Mouse (Mus musculus): ENCODE results near the gene Mmp8. TPM values are rescaled to one million over a fixed set of nuclear protein-coding genes. Genes with fewer than 3 reads are reported as not detected.
A peak's percentile ranks its signal among the peaks of the same experiment; 100 is the strongest.

Gene Mmp8
- polyA plus RNA-seq, 1 experiment, result not detected

- H3K4me1 ChIP-seq (ENCODE audit: control insufficient read depth, insufficient read depth, insufficient read length, low read length), result no peaks in the 10 kb centered on the region
- no peak within 1 kb of the TSS for H3K27ac ChIP-seq (replicated peaks; ENCODE audit: low read depth, low read length)
- H3K4me3 ChIP-seq (ENCODE audit: insufficient read depth, low read depth, low read length), result no peak within 1 kb of the TSS
Observed at GRCm38 (mm10) chr9:7571162-7571561, 12.9 kb downstream of the Mmp8 start, which contains the start of gene Mmp27. Mmp27 (plus strand) TSS chr9:7571396.

GRCm38 (mm10) chr9:7572188-7572587, 13.9 kb downstream of the Mmp8 start:
- no peak overlapping the region for H3K4me3 ChIP-seq (ENCODE audit: insufficient read depth, low read depth, low read length)
- H3K4me1 ChIP-seq (ENCODE audit: control insufficient read depth, insufficient read depth, insufficient read length, low read length), result no peaks in the 10 kb centered on the region
- H3K27ac ChIP-seq (replicated peaks; ENCODE audit: low read depth, low read length), result no peak overlapping the region; the same call in 1 of the 2 replicates

GRCm38 (mm10) chr9:7572663-7573308, 14.5 kb downstream of the Mmp8 start:
- H3K4me1 ChIP-seq (ENCODE audit: control insufficient read depth, insufficient read depth, insufficient read length, low read length), result no peaks in the 10 kb centered on the region
- no peak overlapping the region; the same call in 1 of the 2 replicates for H3K27ac ChIP-seq (replicated peaks; ENCODE audit: low read depth, low read length)
- H3K4me3 ChIP-seq (ENCODE audit: insufficient read depth, low read depth, low read length), result no peak overlapping the region

- Histone ChIP-seq H3K27ac (replicated peaks; ENCODE audit: low read depth, low read length) (no peak overlapping the region), H3K4me3 (ENCODE audit: insufficient read depth, low read depth, low read length) (no peak overlapping the region), H3K4me1 (ENCODE audit: control insufficient read depth, insufficient read depth, insufficient read length, low read length) (no peaks in the 10 kb centered on the region)
Observed at GRCm38 (mm10) chr9:7575526-7575925, 17.3 kb downstream of the Mmp8 start.

- H3K27ac ChIP-seq (replicated peaks; ENCODE audit: low read depth, low read length), result no peak overlapping the region
- no peak overlapping the region for H3K4me3 ChIP-seq (ENCODE audit: insufficient read depth, low read depth, low read length)
- no peaks in the 10 kb centered on the region for H3K4me1 ChIP-seq (ENCODE audit: control insufficient read depth, insufficient read depth, insufficient read length, low read length)
Observed at GRCm38 (mm10) chr9:7577371-7577770, 19.1 kb downstream of the Mmp8 start.

GRCm38 (mm10) chr9:7590063-7590462, 31.8 kb downstream of the Mmp8 start:
- no peak overlapping the region for H3K27ac ChIP-seq (replicated peaks; ENCODE audit: low read depth, low read length)
- H3K4me3 ChIP-seq (ENCODE audit: insufficient read depth, low read depth, low read length), result no peak overlapping the region
- no peaks in the 10 kb centered on the region for H3K4me1 ChIP-seq (ENCODE audit: control insufficient read depth, insufficient read depth, insufficient read length, low read length)

- no peak overlapping the region for H3K4me3 ChIP-seq (ENCODE audit: insufficient read depth, low read depth, low read length)
- no peaks in the 10 kb centered on the region for H3K4me1 ChIP-seq (ENCODE audit: control insufficient read depth, insufficient read depth, insufficient read length, low read length)
- H3K27ac ChIP-seq (replicated peaks; ENCODE audit: low read depth, low read length), result no peak overlapping the region
Observed at GRCm38 (mm10) chr9:7593272-7593812, 35.1 kb downstream of the Mmp8 start.

GRCm38 (mm10) chr9:7594816-7595540, 36.7 kb downstream of the Mmp8 start:
- H3K27ac ChIP-seq (replicated peaks; ENCODE audit: low read depth, low read length), result peak overlapping the region; percentile 32

GRCm38 (mm10) chr9:7602982-7603742, 44.9 kb downstream of the Mmp8 start:
- Histone ChIP-seq H3K4me3 (ENCODE audit: insufficient read depth, low read depth, low read length) (no peak overlapping the region), H3K4me1 (ENCODE audit: control insufficient read depth, insufficient read depth, insufficient read length, low read length) (no peaks in the 10 kb centered on the region)

More at GRCm38 (mm10) chr9:7594816-7595540, 36.7 kb downstream of the Mmp8 start:
- no peaks in the 10 kb centered on the region for H3K4me1 ChIP-seq (ENCODE audit: control insufficient read depth, insufficient read depth, insufficient read length, low read length)
- H3K4me3 ChIP-seq (ENCODE audit: insufficient read depth, low read depth, low read length), result peak overlapping the region; percentile 49

GRCm38 (mm10) chr9:7604005-7604404, 45.7 kb downstream of the Mmp8 start:
- Histone ChIP-seq H3K27ac (replicated peaks; ENCODE audit: low read depth, low read length) (no peak overlapping the region), H3K4me1 (ENCODE audit: control insufficient read depth, insufficient read depth, insufficient read length, low read length) (no peaks in the 10 kb centered on the region), H3K4me3 (ENCODE audit: insufficient read depth, low read depth, low read length) (no peak overlapping the region)

More at GRCm38 (mm10) chr9:7602982-7603742, 44.9 kb downstream of the Mmp8 start:
- H3K27ac ChIP-seq (replicated peaks; ENCODE audit: low read depth, low read length), result no peak overlapping the region

- no peak overlapping the region for H3K27ac ChIP-seq (replicated peaks; ENCODE audit: low read depth, low read length)
- no peaks in the 10 kb centered on the region for H3K4me1 ChIP-seq (ENCODE audit: control insufficient read depth, insufficient read depth, insufficient read length, low read length)
Observed at GRCm38 (mm10) chr9:7605638-7606037, 47.4 kb downstream of the Mmp8 start.

More at GRCm38 (mm10) chr9:7605638-7606037, 47.4 kb downstream of the Mmp8 start:
- no peak overlapping the region for H3K4me3 ChIP-seq (ENCODE audit: insufficient read depth, low read depth, low read length)

Other genes with a start within 250 kb of the Mmp8 start
- gene Mmp12, start 214.1 kb upstream of the Mmp8 start, polyA plus RNA-seq (2012; ENCODE audit: insufficient read depth, insufficient read length, missing spikeins), result 2.3 TPM in 1 of 2 replicates, not detected in the other
- gene Mmp1b, start 170.4 kb upstream of the Mmp8 start, polyA plus RNA-seq (2012; ENCODE audit: insufficient read depth, insufficient read length, missing spikeins), result not detected in 2 replicates
- gene Mmp3, start 112.6 kb upstream of the Mmp8 start, polyA plus RNA-seq (2012; ENCODE audit: insufficient read depth, insufficient read length, missing spikeins), result 5.9 and 12.8 TPM in 2 replicates
- gene Mmp10, start 56.1 kb upstream of the Mmp8 start, polyA plus RNA-seq (2012; ENCODE audit: insufficient read depth, insufficient read length, missing spikeins), result not detected in 2 replicates
- gene Mmp27, start 12.9 kb downstream of the Mmp8 start, polyA plus RNA-seq (2012; ENCODE audit: insufficient read depth, insufficient read length, missing spikeins), result not detected in 2 replicates
- gene Mmp20, start 69.8 kb downstream of the Mmp8 start, polyA plus RNA-seq (2012; ENCODE audit: insufficient read depth, insufficient read length, missing spikeins), result not detected in 2 replicates
- gene Mmp7, start 133.6 kb downstream of the Mmp8 start, polyA plus RNA-seq (2012; ENCODE audit: insufficient read depth, insufficient read length, missing spikeins), result not detected in 2 replicates
- 48.1 and 61.0 TPM in 2 replicates for gene Tmem123, start 205.6 kb downstream of the Mmp8 start, polyA plus RNA-seq (2012; ENCODE audit: insufficient read depth, insufficient read length, missing spikeins)